Mouse (Mus musculus): ENCODE measurements around the gene Coq7. TPM values are rescaled to one million over a fixed set of nuclear protein-coding genes. Genes with fewer than 3 reads are reported as not detected.
A peak's percentile ranks its signal among the peaks of the same experiment; 100 is the strongest.

The Coq7 gene
- polyA plus RNA-seq, 1 experiment from 2014 or later: 122 TPM

- 87% methylated on average over 4 of the region's 4 CpGs for WGBS
- H3K36me3 ChIP-seq: peaks cover 63% of the 10 kb centered on the region
Observed at GRCm38 (mm10) chr7:118526967-118527366, 6.2 kb downstream of the Coq7 start.

GRCm38 (mm10) chr7:118522077-118522476, 11.1 kb downstream of the Coq7 start:
- WGBS: 87% methylated on average over 5 of the region's 5 CpGs
- no peak overlapping the region for H3K4me3 ChIP-seq

More at GRCm38 (mm10) chr7:118526967-118527366, 6.2 kb downstream of the Coq7 start:
- no peak for DNase-seq (ENCODE audit: low spot score)
- Histone ChIP-seq H3K27me3 (ENCODE audit: insufficient read depth, poor library complexity, severe bottlenecking) (no peaks in the 10 kb centered on the region), H3K4me3 (no peak overlapping the region), H3K27ac (no peak overlapping the region), H3K4me1 (replicated peaks) (peaks cover 2% of the 10 kb centered on the region; the same call in 1 of the 2 replicates), H3K9me3 (no peaks in the 10 kb centered on the region)

GRCm38 (mm10) chr7:118519661-118520060, 13.5 kb downstream of the Coq7 start:
- H3K9me3 ChIP-seq: no peaks in the 10 kb centered on the region
- no peak overlapping the region for H3K27ac ChIP-seq
- peaks cover 8% of the 10 kb centered on the region for H3K4me1 ChIP-seq (replicated peaks)
- no peak for DNase-seq (ENCODE audit: low spot score)
- peaks cover 16% of the 10 kb centered on the region for H3K36me3 ChIP-seq
- no peaks in the 10 kb centered on the region; the same call in 1 of the 2 replicates for H3K27me3 ChIP-seq (ENCODE audit: insufficient read depth, poor library complexity, severe bottlenecking)
- no peak overlapping the region for H3K4me3 ChIP-seq
- WGBS: 87% methylated on average over 8 of the region's 8 CpGs

More at GRCm38 (mm10) chr7:118522077-118522476, 11.1 kb downstream of the Coq7 start:
- DNase-seq (ENCODE audit: low spot score): no peak
- Histone ChIP-seq H3K27ac (no peak overlapping the region), H3K36me3 (peaks cover 41% of the 10 kb centered on the region), H3K4me1 (replicated peaks) (peaks cover 8% of the 10 kb centered on the region), H3K9me3 (no peaks in the 10 kb centered on the region), H3K27me3 (ENCODE audit: insufficient read depth, poor library complexity, severe bottlenecking) (no peaks in the 10 kb centered on the region; the same call in 1 of the 2 replicates)

- Histone ChIP-seq H3K9me3 (no peaks in the 10 kb centered on the region), H3K4me3 (no peak overlapping the region), H3K36me3 (peaks cover 10% of the 10 kb centered on the region; the same call in 1 of the 2 replicates), H3K27me3 (ENCODE audit: insufficient read depth, poor library complexity, severe bottlenecking) (no peaks in the 10 kb centered on the region; the same call in 1 of the 2 replicates), H3K27ac (peak overlapping the region; percentile 30; the same call in 1 of the 2 replicates), H3K4me1 (replicated peaks) (peaks cover 8% of the 10 kb centered on the region)
- 3% methylated on average over 18 of the region's 18 CpGs for WGBS
- peak; percentile 80 for DNase-seq (ENCODE audit: low spot score)
Observed at GRCm38 (mm10) chr7:118518687-118519086, 14.5 kb downstream of the Coq7 start.

GRCm38 (mm10) chr7:118517819-118518218, 15.3 kb downstream of the Coq7 start:
- Histone ChIP-seq H3K4me1 (replicated peaks) (peaks cover 11% of the 10 kb centered on the region), H3K27me3 (ENCODE audit: insufficient read depth, poor library complexity, severe bottlenecking) (no peaks in the 10 kb centered on the region; the same call in 1 of the 2 replicates), H3K4me3 (no peak overlapping the region), H3K9me3 (no peaks in the 10 kb centered on the region), H3K27ac (no peak overlapping the region), H3K36me3 (peaks cover 6% of the 10 kb centered on the region; the same call in 1 of the 2 replicates)
- 72% methylated on average over 2 of the region's 2 CpGs for WGBS
- peak; percentile 35 for DNase-seq (ENCODE audit: low spot score)

GRCm38 (mm10) chr7:118508556-118508955, 24.6 kb downstream of the Coq7 start:
- Histone ChIP-seq H3K4me1 (replicated peaks) (0 out of 2 replicates have a peak, but pooled peaks cover 3% of the 10 kb centered on the region), H3K9me3 (no peaks in the 10 kb centered on the region), H3K4me3 (no peak overlapping the region), H3K27me3 (ENCODE audit: insufficient read depth, poor library complexity, severe bottlenecking) (no peaks in the 10 kb centered on the region), H3K27ac (no peak overlapping the region), H3K36me3 (no peaks in the 10 kb centered on the region)
- no peak for DNase-seq (ENCODE audit: low spot score)
- 82% methylated on average over 7 of the region's 7 CpGs for WGBS

DNA sequence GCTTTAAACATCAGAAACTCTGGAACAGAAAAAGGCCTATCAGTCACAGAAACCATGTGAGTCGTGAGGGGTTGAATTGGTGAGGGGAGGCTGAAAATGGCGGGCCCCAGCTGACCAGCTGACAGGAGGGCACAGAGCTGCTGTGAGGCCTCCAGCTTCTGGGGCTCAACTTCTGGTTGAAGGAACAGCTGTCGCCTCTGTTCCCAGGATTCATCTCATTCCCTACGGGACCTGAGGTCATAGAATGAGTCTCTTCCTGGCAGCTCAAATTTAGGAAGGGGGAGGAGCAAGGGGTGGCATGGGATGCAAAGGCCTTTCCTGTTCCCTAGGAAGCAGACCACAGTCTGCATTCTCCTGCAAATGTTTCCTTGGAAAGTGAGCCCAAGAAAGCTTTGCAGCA, 29.3 kb downstream of the Coq7 start:
- WGBS: 65% methylated on average over 4 of the region's 4 CpGs
- no peak overlapping the region for H3K27ac ChIP-seq
- DNase-seq (ENCODE audit: low spot score): no peak
- no peaks in the 10 kb centered on the region for H3K27me3 ChIP-seq (ENCODE audit: insufficient read depth, poor library complexity, severe bottlenecking)
- H3K9me3 ChIP-seq: no peaks in the 10 kb centered on the region
- no peaks in the 10 kb centered on the region for H3K36me3 ChIP-seq
- no peak overlapping the region for H3K4me3 ChIP-seq
- H3K4me1 ChIP-seq (replicated peaks): no peaks in the 10 kb centered on the region

DNA sequence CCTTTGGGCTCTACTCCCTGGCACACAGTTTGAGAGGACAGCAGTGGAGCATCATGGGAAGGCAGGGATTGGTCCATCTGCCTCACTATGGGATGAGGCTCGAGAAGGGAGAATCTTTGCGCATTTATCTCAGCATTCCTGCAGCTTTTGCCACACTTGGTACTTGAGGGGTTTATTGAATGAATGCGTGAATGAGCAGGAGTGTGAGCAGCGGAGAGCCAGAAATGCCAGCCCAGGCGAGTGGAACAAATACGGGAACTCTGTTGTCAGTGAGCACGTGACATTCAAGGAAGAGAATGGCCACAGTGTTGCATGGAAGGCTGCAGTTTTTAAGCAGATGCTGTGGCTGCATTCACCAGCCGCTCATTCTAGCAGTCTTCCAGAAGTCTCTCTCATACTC, 30.8 kb downstream of the Coq7 start:
- Histone ChIP-seq H3K27ac (no peak overlapping the region), H3K36me3 (no peaks in the 10 kb centered on the region), H3K27me3 (ENCODE audit: insufficient read depth, poor library complexity, severe bottlenecking) (no peaks in the 10 kb centered on the region), H3K4me1 (replicated peaks) (no peaks in the 10 kb centered on the region), H3K9me3 (no peaks in the 10 kb centered on the region), H3K4me3 (no peak overlapping the region)
- 80% methylated on average over 8 of the region's 8 CpGs for WGBS
- DNase-seq (ENCODE audit: low spot score): no peak

DNA sequence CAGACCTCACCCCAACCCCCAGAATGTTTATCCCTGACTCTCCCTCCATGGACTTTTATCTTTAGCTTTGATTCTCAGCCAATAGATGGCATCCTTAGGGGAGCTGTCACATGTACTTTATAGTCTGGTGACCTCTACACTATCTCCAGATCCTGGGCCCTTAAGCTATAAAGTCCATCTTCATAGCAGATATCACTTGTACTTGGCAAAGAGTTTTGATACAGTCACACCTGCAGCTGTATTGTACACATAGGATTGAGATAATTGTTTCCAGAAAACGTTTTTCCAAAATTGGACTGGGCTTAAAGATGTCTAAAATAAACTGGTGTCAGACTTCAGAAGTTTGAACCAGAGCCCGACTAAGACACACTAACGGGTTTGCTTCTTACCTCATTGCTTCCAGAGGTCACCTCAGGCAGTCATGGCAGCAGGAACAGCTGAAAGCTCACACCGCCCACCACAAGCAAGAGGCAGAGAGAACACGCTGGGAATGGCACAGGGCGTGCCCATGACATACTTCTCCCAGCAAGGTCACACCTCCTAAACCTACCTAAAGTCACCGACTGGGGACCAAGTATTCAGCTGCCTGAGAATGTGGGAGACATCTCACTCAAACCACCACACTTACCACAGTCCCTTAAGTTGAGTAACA, 33.2 kb downstream of the Coq7 start:
- H3K36me3 ChIP-seq: no peaks in the 10 kb centered on the region
- H3K4me1 ChIP-seq (replicated peaks): no peaks in the 10 kb centered on the region
- no peaks in the 10 kb centered on the region for H3K27me3 ChIP-seq (ENCODE audit: insufficient read depth, poor library complexity, severe bottlenecking)
- no peak overlapping the region for H3K4me3 ChIP-seq
- DNase-seq (ENCODE audit: low spot score): no peak
- H3K27ac ChIP-seq: no peak overlapping the region
- H3K9me3 ChIP-seq: no peaks in the 10 kb centered on the region
- 74% methylated on average over 7 of the region's 7 CpGs for WGBS

GRCm38 (mm10) chr7:118498984-118499783, 34.0 kb downstream of the Coq7 start:
- H3K27me3 ChIP-seq (ENCODE audit: insufficient read depth, poor library complexity, severe bottlenecking): no peaks in the 10 kb centered on the region; the same call in 1 of the 2 replicates
- H3K27ac ChIP-seq: no peak overlapping the region
- no peaks in the 10 kb centered on the region for H3K9me3 ChIP-seq
- no peaks in the 10 kb centered on the region for H3K36me3 ChIP-seq
- H3K4me1 ChIP-seq (replicated peaks): no peaks in the 10 kb centered on the region
- no peak overlapping the region for H3K4me3 ChIP-seq
- whole genome bisulfite sequencing: 87% methylated on average over 12 of the region's 12 CpGs
- no peak for DNase-seq (ENCODE audit: low spot score)

- WGBS: 78% methylated on average over 4 of the region's 4 CpGs
- H3K9me3 ChIP-seq: no peaks in the 10 kb centered on the region
Observed at GRCm38 (mm10) chr7:118494892-118495579, 38.1 kb downstream of the Coq7 start.

DNA sequence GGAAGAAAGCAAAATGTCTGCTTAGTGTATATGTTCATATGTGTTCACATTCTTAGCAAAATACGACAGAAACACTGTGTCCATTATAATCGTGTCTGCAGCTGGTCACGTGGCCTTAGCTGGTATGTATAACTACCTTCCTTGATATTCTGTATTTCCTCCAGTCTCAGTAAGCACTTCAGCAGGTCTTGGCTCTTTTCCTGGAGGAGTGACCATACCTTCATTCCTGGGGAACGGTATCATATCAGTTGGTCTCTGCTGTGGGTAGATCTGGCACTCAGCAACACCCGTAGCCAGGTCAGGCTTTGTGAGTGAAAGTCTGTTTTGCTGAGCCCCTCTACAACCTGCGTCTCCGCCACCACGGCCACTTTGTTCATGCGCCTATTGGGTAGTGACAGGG, 39.3 kb downstream of the Coq7 start:
- WGBS: 89% methylated on average over 9 of the region's 9 CpGs
- DNase-seq (ENCODE audit: low spot score): no peak
- Histone ChIP-seq H3K4me1 (replicated peaks) (peaks cover 29% of the 10 kb centered on the region), H3K27me3 (ENCODE audit: insufficient read depth, poor library complexity, severe bottlenecking) (peaks cover 51% of the 10 kb centered on the region), H3K27ac (no peak overlapping the region), H3K4me3 (no peak overlapping the region), H3K36me3 (no peaks in the 10 kb centered on the region), H3K9me3 (no peaks in the 10 kb centered on the region)

More at GRCm38 (mm10) chr7:118494892-118495579, 38.1 kb downstream of the Coq7 start:
- H3K4me1 ChIP-seq (replicated peaks): peaks cover 23% of the 10 kb centered on the region
- no peak overlapping the region for H3K27ac ChIP-seq
- H3K36me3 ChIP-seq: no peaks in the 10 kb centered on the region
- DNase-seq (ENCODE audit: low spot score): no peak
- no peak overlapping the region for H3K4me3 ChIP-seq
- peaks cover 40% of the 10 kb centered on the region for H3K27me3 ChIP-seq (ENCODE audit: insufficient read depth, poor library complexity, severe bottlenecking)
